Mouse (Mus musculus): Measurements from ENCODE around the gene Mapre1. TPM values are rescaled to one million over a fixed set of nuclear protein-coding genes. Genes with fewer than 3 reads are reported as not detected.

The Mapre1 gene
- polyA plus RNA-seq, 1 experiment from 2014 or later, result 229 TPM

Other genes with a start within 250 kb of the Mapre1 start
- gene 4930404H24Rik, start 248.5 kb upstream of the Mapre1 start, polyA plus RNA-seq (2014; fragmentation: Nextera tagmentation; extraction: Ambion mirVana), result not detected in 2 replicates
- gene Nol4l, start 211.3 kb upstream of the Mapre1 start, polyA plus RNA-seq (2014; fragmentation: Nextera tagmentation; extraction: Ambion mirVana), result 26.4 and 27.9 TPM in 2 replicates
- gene Commd7, start 108.5 kb upstream of the Mapre1 start, polyA plus RNA-seq (2014; fragmentation: Nextera tagmentation; extraction: Ambion mirVana), result 67.0 and 76.6 TPM in 2 replicates
- 10.9 and 12.6 TPM in 2 replicates for gene Dnmt3b, start 91.8 kb upstream of the Mapre1 start, polyA plus RNA-seq (2014; fragmentation: Nextera tagmentation; extraction: Ambion mirVana)
- gene Dnmt3c, start 44.6 kb upstream of the Mapre1 start, polyA plus RNA-seq (2014; fragmentation: Nextera tagmentation; extraction: Ambion mirVana), result 0.08 and 0.14 TPM in 2 replicates
- gene Efcab8, start 38.7 kb downstream of the Mapre1 start, polyA plus RNA-seq (2014; fragmentation: Nextera tagmentation; extraction: Ambion mirVana), result not detected in 2 replicates
- gene Sun5, start 129.8 kb downstream of the Mapre1 start, polyA plus RNA-seq (2014; fragmentation: Nextera tagmentation; extraction: Ambion mirVana), result not detected in 2 replicates
- gene Bpifb2, start 133.8 kb downstream of the Mapre1 start, polyA plus RNA-seq (2014; fragmentation: Nextera tagmentation; extraction: Ambion mirVana), result not detected in 2 replicates
- not detected in 2 replicates for gene Bpifb6, start 159.1 kb downstream of the Mapre1 start, polyA plus RNA-seq (2014; fragmentation: Nextera tagmentation; extraction: Ambion mirVana)
- not detected in 2 replicates for gene Bpifb3, start 177.0 kb downstream of the Mapre1 start, polyA plus RNA-seq (2014; fragmentation: Nextera tagmentation; extraction: Ambion mirVana)
- gene Bpifb4, start 196.9 kb downstream of the Mapre1 start, polyA plus RNA-seq (2014; fragmentation: Nextera tagmentation; extraction: Ambion mirVana), result not detected in 2 replicates
- gene Bpifa6, start 233.7 kb downstream of the Mapre1 start, polyA plus RNA-seq (2014; fragmentation: Nextera tagmentation; extraction: Ambion mirVana), result not detected in 2 replicates

All from intestine, embryonic 14.5 days (tissue).